Mouse (Mus musculus) small intestine, adult 2 months (tissue): ENCODE data around the gene Cog2.

Source experiments
- CTCF ChIP-seq: fragments of 200-500 bp; IDR thresholded peaks from 2 replicates; pipeline ENCODE4 v1.5.1; 2012; ENCODE audit warnings: low read depth, mild to moderate bottlenecking, control low read depth, inconsistent platforms, low read length, moderate library complexity, mixed read lengths; ENCODE audit not compliant: insufficient replicate concordance, insufficient read length; ENCODE audit errors: extremely low read depth
- POLR2A ChIP-seq: fragments of 200-500 bp; IDR thresholded peaks from 2 replicates; pipeline ENCODE4 v1.6.1; 2012; ENCODE audit warnings: low read depth, mild to moderate bottlenecking, control low read depth, inconsistent platforms, low read length, moderate library complexity

DNA sequence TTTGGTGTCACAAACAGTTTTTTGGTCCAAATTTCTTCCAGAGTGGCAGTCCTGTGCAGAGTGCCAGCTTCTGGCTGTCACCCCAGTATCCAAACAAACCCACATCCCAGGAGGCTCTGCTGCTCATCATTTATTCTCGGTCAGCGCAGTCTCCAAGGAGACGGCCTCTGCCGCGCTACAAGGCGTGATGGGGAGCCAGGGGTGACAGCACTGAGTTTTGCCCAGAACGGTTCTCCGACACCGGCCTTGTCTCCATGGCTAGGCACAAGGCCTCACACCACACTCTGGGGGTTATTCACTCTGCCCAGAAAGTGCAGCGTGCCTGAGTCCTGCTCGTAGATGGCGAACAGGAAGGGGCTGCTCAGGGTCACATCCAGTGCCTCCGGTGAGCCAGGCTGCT lies 36.1 kb downstream of the Cog2 start:
- TF ChIP-seq CTCF, result no peak
- no peak for TF ChIP-seq POLR2A
